ENCODE assay signal across 11 mouse cellular contexts in the genomic region with DNA sequence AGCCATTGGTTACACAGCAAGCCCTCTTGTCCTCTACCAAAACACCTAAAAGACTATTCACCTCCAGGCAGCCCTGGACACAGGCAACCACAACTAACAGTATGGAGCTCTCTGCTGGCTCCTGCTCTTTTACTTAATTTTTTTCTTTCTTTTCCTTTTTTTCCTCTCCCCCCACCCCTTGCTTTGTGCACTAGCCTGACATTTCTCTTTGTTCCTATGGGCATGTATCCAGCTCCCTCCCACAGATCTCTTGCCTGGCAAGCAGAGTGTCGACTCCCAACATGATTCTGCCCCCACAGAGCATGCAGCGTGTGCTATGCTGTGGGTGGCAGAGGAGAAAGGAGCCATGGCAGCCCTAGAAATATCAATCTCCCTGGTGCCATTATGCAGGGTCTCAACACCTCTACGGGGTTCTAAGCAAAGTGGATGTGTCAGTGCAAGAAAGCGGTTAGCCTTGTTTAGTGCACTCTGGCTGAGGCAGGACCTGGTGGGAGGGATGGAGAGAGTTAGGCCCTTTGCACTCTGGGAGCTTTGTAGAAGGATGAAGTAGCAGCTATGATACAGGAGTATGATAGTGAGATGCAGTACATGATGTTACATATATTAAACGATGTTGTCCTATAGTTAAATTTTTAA.
DNase-seq lines count a peak whose midpoint lies in the region; ATAC-seq lines count a peak whose summit lies in the region.
"Had no signal": no experiment of that assay in that cellular context is flagged by ENCODE, and none has a peak within 500 bp of the region (broad histone marks: within the 10 kb centered on the region; RNA-seq: fewer than 3 reads in every experiment).

No protein-coding gene starts in this region.

- DNase-seq in forebrain, embryonic 11.5 days (ENCODE audit: low spot score) = no peak
- DNase-seq in brain, adult 2 months (ENCODE audit: low read depth, low spot score) = peak; percentile 96
- peak; percentile 78 to 90 for DNase-seq in frontal cortex, adult 2 months (ENCODE audit: extremely low spot score in 1 of 2, low spot score in 1 of 2)
- DNase-seq in left cerebral cortex, postnatal 14 days (ENCODE audit: low spot score in 2 of 2) = peak; percentile 75 to 92
- DNase-seq in T-cell, adult 2 months (ENCODE audit: low spot score) = no peak
- DNase-seq in gastrocnemius, postnatal 10 days = no peak

- peaks cover 6% of the 10 kb centered on the region for H3K4me1 ChIP-seq in forebrain, embryonic 13.5 days
- H3K4me1 ChIP-seq in forebrain, embryonic 11.5 days (replicated peaks; ENCODE audit: control insufficient read depth, insufficient read depth, low read length) = no peaks in the 10 kb centered on the region
- H3K4me1 ChIP-seq in liver, embryonic 12.5 days = no peaks in the 10 kb centered on the region

- no peak overlapping the region for H3K4me2 ChIP-seq in forebrain, embryonic 13.5 days
- H3K4me2 ChIP-seq in forebrain, embryonic 11.5 days (ENCODE audit: low read depth, low read length, severe bottlenecking) = no peak overlapping the region
- no peak overlapping the region for H3K4me2 ChIP-seq in liver, embryonic 12.5 days
- H3K4me2 ChIP-seq: midbrain, embryonic 12.5 days had no signal

- no peaks in the 10 kb centered on the region for H3K36me3 ChIP-seq in forebrain, embryonic 13.5 days (ENCODE audit: poor library complexity, severe bottlenecking)
- no peaks in the 10 kb centered on the region for H3K36me3 ChIP-seq in forebrain, embryonic 11.5 days (ENCODE audit: control insufficient read depth, insufficient read depth, low read length)
- no peaks in the 10 kb centered on the region for H3K36me3 ChIP-seq in liver, embryonic 12.5 days
- H3K36me3 ChIP-seq: midbrain, embryonic 12.5 days had no signal

- H3K4me3 ChIP-seq in forebrain, embryonic 13.5 days = no peak overlapping the region
- no peak overlapping the region for H3K4me3 ChIP-seq in forebrain, embryonic 11.5 days (ENCODE audit: low read depth, low read length)
- no peak overlapping the region for H3K4me3 ChIP-seq in liver, embryonic 12.5 days
- H3K4me3 ChIP-seq: erythroblast, embryonic 14.5 days; midbrain, embryonic 12.5 days had no signal

- H3K27me3 ChIP-seq in forebrain, embryonic 13.5 days = no peaks in the 10 kb centered on the region
- H3K27me3 ChIP-seq in forebrain, embryonic 11.5 days (ENCODE audit: control insufficient read depth, insufficient read depth, low read length) = no peaks in the 10 kb centered on the region
- H3K27me3 ChIP-seq in liver, embryonic 12.5 days (replicated peaks) = no peaks in the 10 kb centered on the region
- H3K27me3 ChIP-seq: midbrain, embryonic 12.5 days had no signal

- WGBS in forebrain, embryonic 13.5 days = 54% methylated on average over 5 of the region's 5 CpGs
- WGBS in forebrain, embryonic 11.5 days = 83% methylated on average over 5 of the region's 5 CpGs
- WGBS in liver, embryonic 12.5 days (ENCODE audit: insufficient replicate concordance) = 67% methylated on average over 5 of the region's 5 CpGs

- intact Hi-C loops in left cerebral cortex, postnatal 14 days (cut with DNase I) = loop anchor here (10.0 kb wide), 1 partner anchor 741 kb away; a partner anchor contains a TSS

- H3K27ac ChIP-seq in forebrain, embryonic 13.5 days = no peak overlapping the region
- H3K27ac ChIP-seq in forebrain, embryonic 11.5 days (ENCODE audit: low read depth, low read length) = no peak overlapping the region
- no peak overlapping the region for H3K27ac ChIP-seq in liver, embryonic 12.5 days
- H3K27ac ChIP-seq: kidney, postnatal 0 days; midbrain, embryonic 12.5 days had no signal

- no peaks in the 10 kb centered on the region for H3K9me3 ChIP-seq in forebrain, embryonic 13.5 days (replicated peaks)
- H3K9me3 ChIP-seq in forebrain, embryonic 11.5 days (ENCODE audit: control insufficient read depth, low read length) = no peaks in the 10 kb centered on the region
- H3K9me3 ChIP-seq in liver, embryonic 12.5 days (replicated peaks) = no peaks in the 10 kb centered on the region
- H3K9me3 ChIP-seq: midbrain, embryonic 12.5 days had no signal

- ATAC-seq in forebrain, embryonic 13.5 days = peak; percentile 91
- ATAC-seq in forebrain, embryonic 11.5 days (replicated peaks; ENCODE audit: low FRiP score) = no peak
- no peak for ATAC-seq in liver, embryonic 12.5 days

- H3K9ac ChIP-seq in forebrain, embryonic 13.5 days = no peak overlapping the region
- H3K9ac ChIP-seq in forebrain, embryonic 11.5 days (ENCODE audit: low read length) = no peak overlapping the region
- H3K9ac ChIP-seq in liver, embryonic 12.5 days = no peak overlapping the region
- H3K9ac ChIP-seq: midbrain, embryonic 12.5 days had no signal

Comparison
In these comparisons a context has a peak if more than half of its experiments do, and no peak if none do; other contexts are left out.
1. DNase-seq: peak in brain, adult 2 months (single experiment), frontal cortex, adult 2 months (2 of 2) and left cerebral cortex, postnatal 14 days (2 of 2); none in forebrain, embryonic 11.5 days (single experiment), T-cell, adult 2 months (single experiment) and gastrocnemius, postnatal 10 days (single experiment).